Mouse (Mus musculus): ENCODE results near the gene Apol8.
"Not testable (repeated sequence)": the region's sequence is repeated elsewhere in the genome, so short reads cannot be mapped to it uniquely, and the experiment has no call there.

The Apol8 gene

DNA sequence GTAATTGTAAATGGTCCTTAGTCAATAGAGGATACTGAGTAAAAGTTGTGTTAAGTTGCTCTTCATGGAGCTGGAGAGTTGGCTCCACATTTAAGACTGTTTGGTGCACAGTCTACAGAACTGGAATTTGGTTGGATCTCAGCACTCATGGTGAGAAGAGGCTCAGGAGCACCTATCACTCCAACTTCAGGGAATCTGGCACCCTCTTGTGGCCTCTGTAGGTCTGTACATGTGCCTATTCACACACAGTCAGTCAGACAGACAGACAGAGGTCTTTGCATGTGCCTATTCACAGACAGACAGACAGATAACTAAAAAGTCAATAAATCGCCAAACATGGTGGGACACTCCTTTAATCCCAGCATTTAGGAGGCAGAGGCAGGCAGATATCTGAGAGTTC, 6.3 kb downstream of the Apol8 start:
- DNase-seq (ENCODE audit: low spot score in 2 of 2), result no peak

DNA sequence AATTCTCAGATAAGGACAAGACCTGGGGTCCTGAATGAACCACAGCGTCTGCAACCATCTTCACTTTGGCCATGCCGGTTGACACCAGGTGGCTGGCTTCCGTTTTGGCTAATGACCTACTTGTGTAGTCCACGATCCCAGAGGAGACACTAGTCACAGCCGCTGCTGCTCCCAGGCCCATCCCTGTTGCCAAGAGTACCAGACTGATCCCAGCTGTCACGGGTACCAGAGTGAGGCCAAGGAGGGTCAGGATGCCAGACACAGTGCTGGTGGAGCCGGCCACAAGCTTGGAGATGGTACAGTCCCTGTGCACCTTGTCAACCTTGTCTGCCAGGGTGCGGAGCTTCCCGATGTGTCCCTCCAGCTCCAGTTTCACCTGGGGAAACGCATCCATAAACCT, 7.1 kb downstream of the Apol8 start:
- no peak for DNase-seq (ENCODE audit: low spot score in 2 of 2)

DNA sequence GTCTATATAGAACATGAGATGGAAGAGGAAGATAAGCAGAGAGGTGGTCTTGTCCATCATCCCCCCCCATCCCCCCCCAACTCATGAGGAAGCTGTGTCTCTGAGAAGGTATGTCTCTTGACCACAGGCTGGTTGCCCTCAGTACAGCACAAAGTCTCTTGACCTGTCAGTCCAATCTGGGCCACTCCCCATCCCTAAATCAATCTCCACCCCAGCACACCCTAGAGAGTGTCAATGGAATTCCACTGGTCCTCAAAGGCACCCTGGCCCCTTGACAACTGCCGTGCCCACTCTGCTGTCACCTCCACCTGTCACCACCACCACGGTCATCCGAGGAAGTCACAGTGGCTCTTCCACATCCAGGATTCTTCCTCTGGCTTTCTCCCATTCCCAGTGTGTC, 8.4 kb downstream of the Apol8 start:
- DNase-seq (ENCODE audit: low spot score in 2 of 2), result no peak

DNA sequence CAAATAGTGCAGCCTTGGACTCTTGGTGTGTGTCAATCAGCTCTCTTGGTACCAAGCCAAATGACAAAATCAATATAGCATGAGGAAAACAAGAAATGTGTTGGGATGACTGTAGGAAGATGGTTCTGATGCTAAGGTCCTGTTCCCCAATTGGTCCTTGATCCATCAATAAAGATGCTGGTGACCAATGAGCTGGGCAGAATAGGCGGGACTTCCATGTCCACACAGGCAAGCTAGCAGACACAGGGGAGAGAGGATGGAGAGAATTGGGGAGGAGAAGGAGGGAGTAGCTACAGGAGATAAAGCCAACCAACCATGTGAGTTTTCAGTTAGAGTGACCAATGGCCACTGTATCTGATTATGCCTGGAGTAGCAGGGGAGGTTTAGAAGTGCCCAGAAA, 10.5 kb downstream of the Apol8 start:
- DNase-seq (ENCODE audit: low spot score in 2 of 2), result no peak

DNA sequence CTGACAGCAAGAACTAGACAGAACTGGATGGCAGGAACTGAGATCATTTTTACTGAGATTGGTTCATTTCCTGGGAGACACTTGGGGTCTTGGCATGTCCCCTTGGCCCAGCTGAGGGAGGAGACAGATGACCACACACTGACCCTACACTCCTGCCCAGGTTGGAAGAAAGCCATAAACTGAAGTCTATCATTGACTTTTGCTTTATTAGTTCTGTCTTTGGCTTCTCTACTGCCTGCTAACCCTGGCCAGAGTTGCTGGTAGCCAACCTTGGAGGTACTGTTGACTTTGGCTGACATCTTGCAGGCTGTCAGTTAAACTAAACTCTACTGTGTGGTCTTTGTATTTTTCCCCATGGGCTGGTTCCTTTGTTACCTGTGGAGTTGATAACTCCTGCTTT, 11.7 kb downstream of the Apol8 start:
- no peak for DNase-seq (ENCODE audit: low spot score in 2 of 2)

DNA sequence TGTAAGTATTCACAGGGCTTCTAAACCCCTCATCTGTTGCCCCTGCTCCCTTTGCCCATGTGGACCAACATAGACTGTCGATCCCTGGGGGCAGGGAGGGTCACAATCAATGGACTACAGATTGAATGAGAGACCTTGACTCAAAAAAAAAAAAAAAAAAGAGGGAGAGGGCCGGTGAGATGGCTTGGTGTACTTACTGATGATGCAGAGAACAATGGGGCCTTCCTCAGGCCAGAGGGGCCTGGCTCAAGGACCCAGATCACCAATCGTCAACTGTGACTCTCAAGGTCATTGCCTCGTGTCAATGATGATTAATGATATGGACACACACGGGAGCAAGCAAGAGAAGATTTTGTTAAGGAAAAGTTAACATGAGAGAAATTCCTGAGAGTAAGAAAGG, 12.2 kb downstream of the Apol8 start:
- no peak for DNase-seq (ENCODE audit: low spot score in 2 of 2)

DNA sequence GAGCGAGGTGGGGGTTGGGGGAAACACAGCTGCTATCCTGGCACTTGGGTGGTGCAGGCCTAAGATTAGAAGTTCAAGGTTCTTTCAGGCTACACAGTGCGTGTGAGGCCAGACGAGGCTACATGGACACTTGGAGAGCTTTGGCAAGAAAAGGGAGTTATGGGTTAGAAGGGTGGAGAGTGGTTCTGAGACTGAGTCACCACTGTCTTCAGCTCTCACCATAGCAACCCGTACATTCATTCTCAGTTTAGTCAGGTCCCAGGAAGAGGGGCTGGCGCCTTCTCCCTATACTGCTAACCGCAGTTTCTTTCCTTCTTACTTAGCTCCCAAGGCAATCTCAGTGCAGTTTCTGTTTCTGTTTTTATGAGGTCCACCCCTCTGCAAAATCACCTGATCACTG, 15.2 kb downstream of the Apol8 start:
- DNase-seq (ENCODE audit: low spot score in 2 of 2), result not testable (repeated sequence)

DNA sequence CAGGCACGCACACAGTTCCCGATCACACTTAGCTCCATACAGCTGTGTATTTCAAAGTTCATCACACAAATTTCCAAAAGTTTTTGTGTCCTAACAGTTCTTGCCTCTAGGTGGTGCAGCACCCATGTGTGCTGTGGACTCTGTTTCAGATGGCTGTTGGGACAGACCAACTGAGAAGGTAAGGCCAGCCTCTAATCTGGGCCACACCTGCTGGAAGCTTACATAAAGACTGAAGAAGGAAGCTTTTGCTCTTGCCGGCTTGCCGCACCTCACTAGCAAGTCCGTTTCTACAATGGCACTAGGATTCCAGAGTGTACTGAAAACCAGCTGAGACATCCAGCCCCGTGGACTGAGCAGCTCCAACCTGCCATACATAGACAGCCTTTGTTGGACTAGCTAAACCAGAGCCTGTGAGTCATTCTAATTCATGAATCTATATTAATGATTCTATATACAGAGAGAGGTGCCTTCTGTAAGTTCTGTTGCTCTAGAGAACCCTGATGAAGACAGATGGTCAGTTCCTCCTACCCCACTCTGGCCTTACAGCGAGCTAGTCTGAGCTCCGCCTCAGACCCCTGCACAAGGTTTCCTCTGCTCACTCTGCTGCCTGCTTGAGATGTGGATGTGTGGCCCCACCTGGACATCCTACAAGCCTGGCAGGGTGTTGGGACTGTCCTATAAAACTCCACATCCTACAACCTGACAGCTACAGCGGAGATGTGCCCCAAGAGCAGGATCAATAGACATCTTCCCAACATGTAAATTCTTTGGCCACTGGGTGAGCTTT, 16.1 kb downstream of the Apol8 start:
- no peak for DNase-seq (ENCODE audit: low spot score in 2 of 2)

DNA sequence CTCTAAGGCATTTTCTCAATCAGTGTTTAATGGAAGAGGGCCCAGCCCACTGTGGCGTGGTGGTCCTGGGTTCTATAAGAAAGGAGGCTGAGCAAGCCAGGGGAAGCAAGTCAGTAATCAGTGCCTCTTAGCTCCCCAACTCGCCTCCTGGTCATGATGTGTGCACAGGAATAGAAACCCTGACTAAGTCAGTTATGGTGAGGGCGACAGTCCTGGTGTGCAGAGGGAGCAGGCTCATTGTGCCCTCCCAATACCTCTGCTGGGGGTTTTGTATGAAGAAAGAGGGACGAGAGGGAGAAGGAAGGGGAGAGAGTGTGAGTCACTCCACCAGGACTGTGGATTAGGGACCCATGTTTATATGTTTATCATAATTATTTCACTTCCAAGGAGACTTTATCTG, 22.9 kb downstream of the Apol8 start:
- DNase-seq (ENCODE audit: low spot score in 2 of 2), result not testable (repeated sequence)

DNA sequence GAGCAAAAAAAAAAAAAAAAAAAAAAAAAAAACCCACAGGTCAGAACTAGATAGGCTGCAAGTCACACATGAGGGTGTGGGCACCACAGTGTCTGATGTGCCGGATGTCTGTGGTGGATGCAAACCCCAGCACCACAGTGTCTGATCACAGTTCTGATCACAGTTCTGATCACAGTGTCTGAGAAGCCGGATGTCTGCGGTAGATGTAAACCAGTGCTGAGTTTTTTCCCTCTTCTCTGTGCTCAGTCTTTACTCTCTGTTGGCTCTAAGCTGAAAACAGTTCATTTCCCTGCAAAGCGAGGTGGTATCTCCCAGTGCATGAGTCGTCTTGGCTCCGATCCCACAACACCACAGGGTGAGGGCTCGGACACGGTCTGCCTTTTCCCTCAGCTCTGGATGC, 23.4 kb downstream of the Apol8 start:
- DNase-seq (ENCODE audit: low spot score in 2 of 2), result not testable (repeated sequence)

DNA sequence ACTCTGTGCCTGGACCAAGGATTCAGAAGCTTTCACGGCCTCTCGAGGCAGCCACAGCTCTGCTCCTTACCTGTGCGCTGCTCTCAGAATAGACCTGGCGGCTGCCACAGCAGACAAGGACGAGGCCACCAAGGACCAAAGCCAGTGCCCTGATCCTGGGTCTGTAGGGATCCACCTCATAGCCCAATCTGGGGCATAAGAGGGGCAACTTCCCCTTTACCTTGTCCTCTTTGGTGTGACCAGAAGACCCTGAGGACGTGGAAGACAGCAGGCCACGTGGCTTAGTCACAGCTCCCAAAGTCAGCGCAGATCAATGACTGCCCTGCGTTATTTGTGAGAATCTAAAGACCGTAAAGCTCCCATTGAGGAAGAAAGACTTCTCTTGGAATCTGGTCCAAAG, 24.0 kb downstream of the Apol8 start:
- not testable (repeated sequence) for DNase-seq (ENCODE audit: low spot score in 2 of 2)

DNA sequence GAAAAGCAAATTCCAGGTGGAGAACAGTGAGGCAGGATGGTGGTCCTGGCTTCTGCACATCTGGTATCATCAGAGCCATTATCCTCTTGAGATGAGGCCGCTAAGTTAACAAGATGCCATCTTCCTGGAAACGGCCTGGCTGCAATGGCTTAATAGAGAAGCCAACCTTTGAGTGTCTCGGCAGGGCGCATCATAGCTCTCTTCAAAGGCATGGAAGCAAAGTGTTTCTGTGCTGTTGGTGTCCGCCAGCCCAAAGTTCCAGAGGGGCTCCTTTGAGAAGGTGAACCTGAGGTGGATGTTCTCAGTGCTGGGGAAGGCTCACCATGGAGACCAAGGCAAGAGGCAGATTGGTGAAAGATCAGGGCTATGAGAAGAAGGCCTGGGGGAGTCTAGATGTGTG, 25.2 kb downstream of the Apol8 start:
- no peak for DNase-seq (ENCODE audit: low spot score in 2 of 2)

DNA sequence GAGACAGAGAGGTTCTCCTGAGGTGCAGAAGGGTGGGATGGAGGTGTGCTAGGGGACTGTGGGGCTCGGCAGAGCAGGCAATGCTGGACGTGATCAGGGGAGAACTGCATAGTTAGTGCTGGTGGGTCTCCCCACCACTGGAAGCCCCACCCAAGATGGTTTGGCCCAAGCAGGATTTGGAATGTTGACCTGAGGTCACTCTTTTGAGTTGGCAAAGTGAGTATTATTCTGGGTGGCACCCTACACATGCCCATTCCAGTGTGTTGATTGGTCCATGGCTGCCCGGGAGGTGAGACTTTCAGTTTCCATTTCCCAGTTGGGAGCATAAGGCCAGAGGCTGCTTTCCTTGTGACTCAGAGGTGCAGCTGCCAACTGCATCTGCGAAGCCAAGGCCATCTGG, 28.1 kb downstream of the Apol8 start, which contains the start of gene Apol9b:
Gene Apol9b (plus strand): TSS at position 301 of the 400 bp plus-strand sequence.
- not testable (repeated sequence) for DNase-seq (ENCODE audit: low spot score in 2 of 2)

DNA sequence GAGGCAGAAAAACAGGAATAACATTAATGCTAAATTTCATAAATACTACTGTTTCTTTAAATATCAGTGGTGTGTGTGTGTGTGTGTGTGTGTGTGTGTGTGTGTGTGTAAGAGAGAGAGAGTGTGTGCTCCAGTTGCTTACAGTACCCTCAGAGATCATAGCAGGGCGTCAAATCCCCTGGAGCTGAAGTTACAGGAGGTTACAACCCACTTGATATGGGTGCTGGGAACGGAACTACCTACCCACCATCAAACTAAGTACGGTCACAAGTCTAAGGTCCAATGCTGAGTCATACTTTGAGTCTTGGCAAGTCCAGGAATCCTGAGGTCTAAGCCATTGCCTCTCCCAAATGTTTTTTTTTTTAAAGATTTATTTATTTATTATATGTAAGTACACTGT, 29.1 kb downstream of the Apol8 start:
- not testable (repeated sequence) for DNase-seq (ENCODE audit: low spot score in 2 of 2)

DNA sequence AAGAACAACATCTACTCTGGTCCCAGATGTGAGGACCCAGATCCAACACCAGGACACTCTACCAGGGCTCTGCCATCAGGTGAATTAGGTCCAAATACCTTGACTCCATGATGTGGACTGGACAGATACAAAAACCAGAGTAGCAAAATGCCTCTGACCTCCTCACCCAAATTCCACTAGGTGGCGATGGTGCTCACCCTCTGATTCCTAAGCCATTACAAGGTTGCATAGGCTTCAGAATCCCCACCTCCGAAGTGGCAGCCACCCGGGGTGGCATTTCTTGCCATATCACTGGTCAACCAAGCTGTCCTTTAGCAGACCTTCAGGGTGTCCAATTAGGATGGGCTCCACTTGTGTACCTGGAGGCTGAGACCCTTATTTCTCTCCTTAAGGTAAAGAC, 29.7 kb downstream of the Apol8 start:
- not testable (repeated sequence) for DNase-seq (ENCODE audit: low spot score in 2 of 2)

DNA sequence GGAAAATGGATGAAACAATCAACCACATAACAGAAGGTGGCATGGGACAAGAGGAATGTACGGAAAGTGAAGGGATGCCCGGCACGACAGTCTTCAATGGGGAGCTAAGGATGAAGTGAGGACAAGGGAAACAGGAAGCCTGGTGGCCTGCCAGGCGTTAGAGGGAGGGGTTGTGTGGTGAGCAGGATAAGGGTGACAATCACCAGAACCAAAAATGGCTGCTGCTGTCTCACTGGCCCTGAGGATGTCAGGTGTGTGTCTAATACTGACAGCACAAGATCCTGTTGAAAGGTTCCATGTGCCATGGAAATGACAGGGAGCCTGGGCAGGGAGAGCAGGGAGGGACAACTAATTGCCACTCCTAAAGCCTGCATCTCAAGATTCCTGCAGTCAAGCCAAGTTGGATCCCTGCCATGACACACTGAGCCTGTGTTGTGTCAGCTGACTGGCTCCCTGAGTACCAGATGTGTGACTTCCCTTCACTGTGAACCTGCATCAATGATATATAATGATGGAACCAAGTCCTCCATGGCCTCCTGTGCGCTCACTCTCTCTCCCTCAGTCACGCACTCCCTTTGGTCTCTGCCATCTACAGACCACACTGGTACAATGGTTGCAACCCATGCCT, 31.3 kb downstream of the Apol8 start:
- DNase-seq (ENCODE audit: low spot score in 2 of 2), result not testable (repeated sequence)

DNA sequence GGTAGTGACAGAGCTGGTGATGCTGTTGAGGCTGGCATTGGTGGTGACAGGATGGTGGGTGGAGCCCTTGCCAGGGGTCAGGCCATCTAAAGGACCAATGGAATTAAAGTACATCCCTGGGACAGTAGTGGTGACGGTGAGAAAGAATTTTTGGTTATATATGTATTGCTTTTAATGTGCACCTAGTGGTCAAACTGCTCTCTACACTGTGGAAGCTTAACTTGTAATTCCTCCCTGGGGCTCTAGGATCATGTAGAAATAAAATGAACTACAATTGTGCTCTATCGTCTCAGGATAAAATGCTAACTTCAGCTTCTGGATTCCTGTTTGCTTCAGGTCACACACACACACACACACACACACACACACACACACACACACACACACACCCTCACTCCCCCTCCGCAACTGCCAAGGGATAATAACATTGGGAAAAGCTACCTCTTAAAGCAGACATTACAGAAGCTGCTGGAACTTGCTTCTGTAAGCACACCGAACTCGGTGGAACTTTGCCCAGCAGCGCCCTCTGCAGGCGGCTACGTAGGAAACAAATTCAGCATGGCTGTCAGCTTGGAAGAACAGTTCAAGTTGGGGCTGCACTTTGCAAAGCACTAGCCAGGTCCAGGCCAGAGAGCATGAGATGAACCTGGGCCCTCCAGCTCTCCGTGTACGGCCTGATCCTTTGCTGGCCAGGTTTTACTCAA, 32.4 kb downstream of the Apol8 start:
- not testable (repeated sequence) for DNase-seq (ENCODE audit: low spot score in 2 of 2)

DNA sequence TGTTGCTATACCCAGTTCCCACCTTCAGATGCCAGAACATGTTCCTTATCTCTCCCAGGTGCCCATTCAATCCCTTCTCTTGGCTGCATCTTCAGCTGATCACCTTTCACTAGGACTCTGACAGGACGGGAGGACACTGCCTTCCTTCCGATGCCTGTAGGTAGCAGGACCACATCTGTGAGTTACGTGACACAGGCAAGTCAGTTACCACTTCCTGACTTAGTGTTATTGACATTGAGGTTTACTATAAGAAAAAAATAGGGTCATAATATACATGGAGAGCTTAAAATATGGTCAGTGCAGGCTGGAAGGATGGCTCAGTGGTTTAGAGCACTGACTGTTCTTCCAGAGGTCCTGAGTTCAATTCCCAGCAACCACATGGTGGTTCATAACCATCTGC, 35.3 kb downstream of the Apol8 start:
- not testable (repeated sequence) for DNase-seq (ENCODE audit: low spot score in 2 of 2)

DNA sequence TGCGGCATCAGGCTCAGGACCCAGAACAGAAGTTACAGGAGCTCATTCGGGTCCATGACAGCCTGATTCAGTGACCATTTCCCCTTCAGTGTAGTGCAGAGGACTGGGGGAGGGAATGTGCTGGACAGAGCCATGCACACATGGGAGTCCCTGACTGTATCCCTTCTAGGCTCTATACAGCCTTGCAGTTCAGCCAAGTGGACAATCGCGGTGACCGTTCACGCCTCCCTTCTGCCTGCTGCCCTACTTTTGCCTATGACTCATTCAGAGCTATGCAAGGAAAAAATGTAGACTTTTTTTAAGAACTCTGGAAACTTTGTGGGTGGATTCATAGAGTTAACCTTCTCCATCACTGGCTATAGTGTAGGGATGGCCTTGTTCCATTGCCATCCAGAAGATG, 38.6 kb downstream of the Apol8 start:
- not testable (repeated sequence) for DNase-seq (ENCODE audit: low spot score in 2 of 2)

DNA sequence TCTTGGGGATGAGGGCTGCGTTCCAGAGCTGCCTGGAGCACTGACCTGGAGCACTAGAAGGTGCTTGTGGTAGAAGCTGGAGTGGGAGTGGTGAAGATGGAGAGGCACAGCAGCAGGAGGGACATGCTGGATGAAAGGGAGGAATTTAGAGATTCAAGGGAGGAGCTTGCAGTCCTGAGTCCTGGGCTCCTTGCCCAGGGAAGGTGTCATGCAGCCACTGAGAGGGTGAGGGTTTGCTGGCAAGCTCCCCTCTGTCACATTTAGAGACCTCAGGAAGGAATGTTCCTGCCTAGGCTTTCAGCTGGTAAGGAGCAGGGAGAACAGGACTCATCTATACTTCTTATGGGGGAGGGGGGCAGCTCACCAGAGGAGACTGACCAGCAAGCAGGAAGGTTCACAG, 47.9 kb downstream of the Apol8 start:
- not testable (repeated sequence) for DNase-seq (ENCODE audit: low spot score in 2 of 2)

DNA sequence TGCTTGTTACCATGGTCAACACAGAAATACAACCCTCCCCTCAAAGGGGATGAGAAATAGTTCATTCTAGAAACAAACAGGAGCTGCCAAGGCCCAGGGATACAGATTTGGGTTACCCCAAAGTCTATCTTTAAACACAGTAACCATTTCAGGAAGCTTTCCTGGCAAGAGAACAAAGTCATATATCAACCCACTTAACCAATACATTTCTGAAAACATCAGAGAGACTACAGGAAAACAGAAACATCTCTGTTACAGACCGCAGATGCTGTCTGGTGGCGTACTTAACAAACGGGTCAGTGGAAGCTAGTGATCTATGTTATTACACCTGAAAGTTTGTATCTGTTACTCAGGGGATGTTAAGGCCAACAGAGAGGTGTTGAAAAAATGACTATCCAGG, 51.5 kb downstream of the Apol8 start:
- DNase-seq (ENCODE audit: low spot score in 2 of 2), result not testable (repeated sequence)

DNA sequence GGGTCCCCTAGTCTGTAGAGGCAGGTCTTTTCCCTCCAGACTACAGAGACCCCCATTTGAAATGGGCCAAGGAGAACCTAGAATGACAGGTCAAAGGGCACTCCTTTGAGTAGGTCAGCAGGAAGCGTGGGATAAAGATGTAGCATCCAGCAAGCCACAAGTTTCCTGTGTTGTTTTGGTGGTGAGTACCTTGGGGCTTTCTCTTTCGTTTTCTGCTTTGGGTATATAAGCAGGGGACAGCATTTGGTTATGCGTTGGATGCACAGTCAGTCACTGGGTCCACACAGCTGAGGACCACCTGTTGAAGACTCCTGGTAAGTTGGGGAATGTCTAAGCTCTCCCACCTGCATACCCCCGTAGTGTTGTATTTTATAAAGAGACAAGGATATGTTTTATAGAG, 58.1 kb downstream of the Apol8 start, which contains the start of gene Apol7e:
Gene Apol7e (plus strand): TSS at position 202 of the 400 bp plus-strand sequence.
- DNase-seq (ENCODE audit: low spot score in 2 of 2), result not testable (repeated sequence)

Measured in spleen, postnatal 14 days (tissue).